Mouse (Mus musculus): ENCODE measurements around the gene Tuba1a. TPM values are rescaled to one million over a fixed set of nuclear protein-coding genes. Genes with fewer than 3 reads are reported as not detected.
"Not testable (repeated sequence)": the region's sequence is repeated elsewhere in the genome, so short reads cannot be mapped to it uniquely, and the experiment has no call there.

Gene Tuba1a
- polyA plus RNA-seq, 1 experiment from 2014 or later: 14,496 TPM

GRCm38 (mm10) chr15:98940816-98941215, 12.7 kb downstream of the Tuba1a start:
- Histone ChIP-seq H3K27me3 (ENCODE audit: control insufficient read depth, insufficient read depth, low read length) (no peaks in the 10 kb centered on the region), H3K36me3 (ENCODE audit: control insufficient read depth, insufficient read depth, low read length) (no peaks in the 10 kb centered on the region), H3K9me3 (ENCODE audit: control insufficient read depth, low read length) (no peaks in the 10 kb centered on the region), H3K4me2 (ENCODE audit: low read depth, low read length) (no peak overlapping the region), H3K4me1 (ENCODE audit: control insufficient read depth, insufficient read depth, low read length) (no peaks in the 10 kb centered on the region), H3K27ac (ENCODE audit: low read depth, low read length) (no peak overlapping the region), H3K9ac (replicated peaks; ENCODE audit: low read depth, low read length) (no peak overlapping the region), H3K4me3 (ENCODE audit: low read depth, low read length) (no peak overlapping the region)
- ATAC-seq (ENCODE audit: low read depth): no peak
- WGBS: 61% methylated on average over 10 of the region's 10 CpGs

- H3K4me1 ChIP-seq (ENCODE audit: control insufficient read depth, insufficient read depth, low read length): peaks cover 20% of the 10 kb centered on the region
- ATAC-seq (ENCODE audit: low read depth): peak; percentile 95
These were observed 19.2 kb downstream of the Tuba1a start, which contains the start of gene Tuba1b for GRCm38 (mm10) chr15:98934217-98934839. Gene Tuba1b (minus strand): TSS chr15:98934565.

GRCm38 (mm10) chr15:98933833-98934216, 19.7 kb downstream of the Tuba1a start:
- Histone ChIP-seq H3K4me1 (ENCODE audit: control insufficient read depth, insufficient read depth, low read length) (peaks cover 20% of the 10 kb centered on the region), H3K27ac (ENCODE audit: low read depth, low read length) (peak overlapping the region; percentile 94), H3K9me3 (ENCODE audit: control insufficient read depth, low read length) (no peaks in the 10 kb centered on the region), H3K27me3 (ENCODE audit: control insufficient read depth, insufficient read depth, low read length) (no peaks in the 10 kb centered on the region), H3K4me3 (ENCODE audit: low read depth, low read length) (peak overlapping the region; percentile 68), H3K9ac (replicated peaks; ENCODE audit: low read depth, low read length) (peak overlapping the region; percentile 69), H3K4me2 (ENCODE audit: low read depth, low read length) (peak overlapping the region; percentile 97), H3K36me3 (ENCODE audit: control insufficient read depth, insufficient read depth, low read length) (peaks cover 9% of the 10 kb centered on the region; the same call in 1 of the 2 replicates)
- peak; percentile 85 for ATAC-seq (ENCODE audit: low read depth)
- WGBS: under 1% methylated on average over 35 of the region's 35 CpGs

More at GRCm38 (mm10) chr15:98934217-98934839, 19.2 kb downstream of the Tuba1a start, which contains the start of gene Tuba1b:
- Histone ChIP-seq H3K9ac (replicated peaks; ENCODE audit: low read depth, low read length) (peak within 1 kb of the TSS; percentile 69), H3K4me3 (ENCODE audit: low read depth, low read length) (peak within 1 kb of the TSS; percentile 68), H3K27me3 (ENCODE audit: control insufficient read depth, insufficient read depth, low read length) (no peaks in the 10 kb centered on the region), H3K9me3 (ENCODE audit: control insufficient read depth, low read length) (no peaks in the 10 kb centered on the region), H3K4me2 (ENCODE audit: low read depth, low read length) (peak within 1 kb of the TSS; percentile 97), H3K36me3 (ENCODE audit: control insufficient read depth, insufficient read depth, low read length) (peaks cover 9% of the 10 kb centered on the region; the same call in 1 of the 2 replicates), H3K27ac (ENCODE audit: low read depth, low read length) (peak within 1 kb of the TSS; percentile 94)
- WGBS: under 1% methylated on average over 35 of the region's 58 CpGs

- Histone ChIP-seq H3K4me1 (ENCODE audit: control insufficient read depth, insufficient read depth, low read length) (peaks cover 20% of the 10 kb centered on the region), H3K27ac (ENCODE audit: low read depth, low read length) (peak overlapping the region; percentile 94; the same call in 1 of the 2 replicates), H3K4me3 (ENCODE audit: low read depth, low read length) (peak overlapping the region; percentile 68), H3K9ac (replicated peaks; ENCODE audit: low read depth, low read length) (peak overlapping the region; percentile 69), H3K4me2 (ENCODE audit: low read depth, low read length) (peak overlapping the region; percentile 97)
- not testable (repeated sequence) for H3K27me3 ChIP-seq (ENCODE audit: control insufficient read depth, insufficient read depth, low read length); H3K36me3 ChIP-seq (ENCODE audit: control insufficient read depth, insufficient read depth, low read length); H3K9me3 ChIP-seq (ENCODE audit: control insufficient read depth, low read length)
- WGBS: 14% methylated on average over 8 of the region's 9 CpGs
- ATAC-seq (ENCODE audit: low read depth): 0 out of 2 replicates have a peak, but pooled peaks have one; percentile 9
These were observed 20.4 kb downstream of the Tuba1a start for GRCm38 (mm10) chr15:98933004-98933671.

- ATAC-seq (ENCODE audit: low read depth): no peak
- no peak overlapping the region for H3K9ac ChIP-seq (replicated peaks; ENCODE audit: low read depth, low read length)
- peaks cover 9% of the 10 kb centered on the region; the same call in 1 of the 2 replicates for H3K36me3 ChIP-seq (ENCODE audit: control insufficient read depth, insufficient read depth, low read length)
- H3K27me3 ChIP-seq (ENCODE audit: control insufficient read depth, insufficient read depth, low read length): no peaks in the 10 kb centered on the region
- H3K4me2 ChIP-seq (ENCODE audit: low read depth, low read length): no peak overlapping the region
- H3K27ac ChIP-seq (ENCODE audit: low read depth, low read length): no peak overlapping the region
- peaks cover 20% of the 10 kb centered on the region for H3K4me1 ChIP-seq (ENCODE audit: control insufficient read depth, insufficient read depth, low read length)
- 60% methylated on average over 3 of the region's 3 CpGs for WGBS
- H3K9me3 ChIP-seq (ENCODE audit: control insufficient read depth, low read length): no peaks in the 10 kb centered on the region
- H3K4me3 ChIP-seq (ENCODE audit: low read depth, low read length): no peak overlapping the region
These were observed 22.5 kb downstream of the Tuba1a start for GRCm38 (mm10) chr15:98930998-98931397.

- H3K4me1 ChIP-seq (ENCODE audit: control insufficient read depth, insufficient read depth, low read length): peaks cover 15% of the 10 kb centered on the region
- ATAC-seq (ENCODE audit: low read depth): no peak
- no peak overlapping the region for H3K4me2 ChIP-seq (ENCODE audit: low read depth, low read length)
- H3K4me3 ChIP-seq (ENCODE audit: low read depth, low read length): no peak overlapping the region
- H3K27me3 ChIP-seq (ENCODE audit: control insufficient read depth, insufficient read depth, low read length): no peaks in the 10 kb centered on the region
- no peak overlapping the region for H3K9ac ChIP-seq (replicated peaks; ENCODE audit: low read depth, low read length)
- peaks cover 9% of the 10 kb centered on the region; the same call in 1 of the 2 replicates for H3K36me3 ChIP-seq (ENCODE audit: control insufficient read depth, insufficient read depth, low read length)
- no peak overlapping the region for H3K27ac ChIP-seq (ENCODE audit: low read depth, low read length)
- no peaks in the 10 kb centered on the region for H3K9me3 ChIP-seq (ENCODE audit: control insufficient read depth, low read length)
- WGBS: 51% methylated on average over 8 of the region's 8 CpGs
These were observed 23.3 kb downstream of the Tuba1a start for GRCm38 (mm10) chr15:98930017-98930734.

- H3K4me1 ChIP-seq (ENCODE audit: control insufficient read depth, insufficient read depth, low read length): peaks cover 9% of the 10 kb centered on the region
- no peaks in the 10 kb centered on the region for H3K27me3 ChIP-seq (ENCODE audit: control insufficient read depth, insufficient read depth, low read length)
- no peak overlapping the region for H3K27ac ChIP-seq (ENCODE audit: low read depth, low read length)
- peaks cover 9% of the 10 kb centered on the region; the same call in 1 of the 2 replicates for H3K36me3 ChIP-seq (ENCODE audit: control insufficient read depth, insufficient read depth, low read length)
- H3K4me2 ChIP-seq (ENCODE audit: low read depth, low read length): no peak overlapping the region
- no peak overlapping the region for H3K9ac ChIP-seq (replicated peaks; ENCODE audit: low read depth, low read length)
- ATAC-seq (ENCODE audit: low read depth): no peak; the same call in 1 of the 2 replicates
- WGBS: 19% methylated on average over 13 of the region's 13 CpGs
- no peak overlapping the region for H3K4me3 ChIP-seq (ENCODE audit: low read depth, low read length)
- H3K9me3 ChIP-seq (ENCODE audit: control insufficient read depth, low read length): no peaks in the 10 kb centered on the region
These were observed 24.8 kb downstream of the Tuba1a start for GRCm38 (mm10) chr15:98928598-98929240.

GRCm38 (mm10) chr15:98927566-98927965, 25.9 kb downstream of the Tuba1a start:
- Histone ChIP-seq H3K4me3 (ENCODE audit: low read depth, low read length) (no peak overlapping the region), H3K27ac (ENCODE audit: low read depth, low read length) (no peak overlapping the region), H3K27me3 (ENCODE audit: control insufficient read depth, insufficient read depth, low read length) (no peaks in the 10 kb centered on the region), H3K4me1 (ENCODE audit: control insufficient read depth, insufficient read depth, low read length) (peaks cover 6% of the 10 kb centered on the region; the same call in 1 of the 2 replicates), H3K36me3 (ENCODE audit: control insufficient read depth, insufficient read depth, low read length) (peaks cover 9% of the 10 kb centered on the region; the same call in 1 of the 2 replicates), H3K9ac (replicated peaks; ENCODE audit: low read depth, low read length) (no peak overlapping the region), H3K9me3 (ENCODE audit: control insufficient read depth, low read length) (no peaks in the 10 kb centered on the region), H3K4me2 (ENCODE audit: low read depth, low read length) (no peak overlapping the region)
- 78% methylated on average over 5 of the region's 5 CpGs for whole genome bisulfite sequencing
- no peak for ATAC-seq (ENCODE audit: low read depth)
